Mouse (Mus musculus): ENCODE data around the gene D330020A13Rik.

Gene D330020A13Rik

GRCm38 (mm10) chr6:120294056-120294784, at the start of gene D330020A13Rik, which contains the start of gene B4galnt3:
TSS of gene D330020A13Rik (plus strand) at chr6:120294364.
TSS of gene B4galnt3 (minus strand) at chr6:120294559.
- no peak for DNase-seq (ENCODE audit: low read depth, low spot score)

DNA sequence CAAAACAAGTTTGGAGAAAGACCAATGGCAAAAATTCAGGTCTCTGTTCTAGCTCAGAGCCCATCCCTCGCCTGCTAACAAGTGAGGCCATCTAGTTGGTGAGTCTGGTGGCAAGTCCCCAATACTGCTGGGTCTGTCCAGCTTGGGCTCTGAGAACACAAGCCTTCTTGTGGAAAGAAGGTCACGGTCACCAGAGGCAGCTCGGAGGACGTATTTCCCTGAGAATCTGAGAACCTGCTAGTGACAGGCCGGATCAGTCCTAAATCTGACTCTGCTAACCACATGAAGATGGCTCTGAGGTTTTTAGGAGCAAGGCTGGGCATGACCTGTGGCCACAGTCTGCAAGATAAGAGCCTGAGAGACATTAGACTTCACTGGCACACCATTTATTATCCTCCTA, 47.5 kb upstream of the D330020A13Rik start:
- no peak for DNase-seq (ENCODE audit: low read depth, low spot score)

DNA sequence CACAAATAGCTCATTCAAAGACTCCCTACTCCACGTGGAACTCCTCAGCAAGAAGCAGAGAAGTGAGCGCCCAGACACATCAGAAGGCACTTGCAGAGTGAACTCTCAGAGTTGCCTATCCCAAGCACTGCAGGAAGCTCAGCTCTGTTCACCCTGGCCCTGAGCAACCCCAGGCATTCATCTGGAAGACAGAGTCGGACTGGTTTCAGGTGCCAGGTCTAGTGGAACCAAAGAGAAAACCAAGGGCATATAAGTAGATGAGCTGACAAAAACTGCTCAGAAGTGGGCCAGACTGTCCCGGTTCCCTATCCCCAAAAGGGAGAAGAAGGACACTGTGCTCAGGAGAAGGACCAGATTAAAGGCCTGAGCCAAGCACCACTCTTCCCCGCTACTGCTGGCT, 44.3 kb upstream of the D330020A13Rik start:
- DNase-seq (ENCODE audit: low read depth, low spot score), result no peak

DNA sequence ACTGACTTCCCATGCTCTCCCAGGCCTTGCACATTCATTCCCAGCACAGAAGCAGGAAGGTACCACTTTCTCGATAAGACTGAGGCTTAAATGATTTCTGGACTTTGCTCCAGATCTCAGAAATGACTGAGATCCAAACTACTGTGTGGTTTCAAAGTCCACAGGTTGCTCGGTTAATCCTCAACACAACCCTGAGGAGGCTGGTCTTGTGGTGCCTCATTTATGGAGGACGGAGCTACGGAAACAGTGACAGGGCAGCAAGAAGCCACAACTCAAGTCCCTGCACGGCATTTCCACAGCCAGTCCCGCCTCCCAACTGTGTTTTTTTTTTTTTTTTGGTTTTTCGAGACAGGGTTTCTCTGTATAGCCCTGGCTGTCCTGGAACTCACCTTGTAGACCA, 43.2 kb upstream of the D330020A13Rik start:
- no peak for DNase-seq (ENCODE audit: low read depth, low spot score)

- DNase-seq (ENCODE audit: low read depth, low spot score), result no peak
Observed at GRCm38 (mm10) chr6:120252741-120253140, 41.4 kb upstream of the D330020A13Rik start.

GRCm38 (mm10) chr6:120254640-120255039, 39.5 kb upstream of the D330020A13Rik start:
- no peak for DNase-seq (ENCODE audit: low read depth, low spot score)

GRCm38 (mm10) chr6:120255144-120255543, 39.0 kb upstream of the D330020A13Rik start:
- DNase-seq (ENCODE audit: low read depth, low spot score), result no peak

DNA sequence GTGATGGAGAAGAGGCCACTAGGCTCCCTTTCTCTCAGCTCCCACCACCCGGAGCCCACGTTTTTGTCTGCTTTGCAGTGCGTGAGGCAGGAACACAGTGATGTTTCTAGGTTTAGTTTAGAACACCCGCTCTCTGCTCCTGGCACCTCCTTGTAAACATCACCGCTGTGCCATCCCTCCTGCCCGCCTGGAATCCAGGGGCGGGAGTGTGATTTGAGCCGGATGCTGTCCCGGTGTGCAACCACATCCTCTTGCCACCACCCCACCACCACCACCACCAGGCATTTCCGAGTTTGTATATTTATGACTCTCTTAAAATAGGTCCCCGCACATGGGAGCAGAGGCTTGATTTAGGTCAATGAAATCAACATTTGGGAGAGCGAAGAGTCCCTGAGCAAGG, 38.5 kb upstream of the D330020A13Rik start:
- no peak for DNase-seq (ENCODE audit: low read depth, low spot score)

DNA sequence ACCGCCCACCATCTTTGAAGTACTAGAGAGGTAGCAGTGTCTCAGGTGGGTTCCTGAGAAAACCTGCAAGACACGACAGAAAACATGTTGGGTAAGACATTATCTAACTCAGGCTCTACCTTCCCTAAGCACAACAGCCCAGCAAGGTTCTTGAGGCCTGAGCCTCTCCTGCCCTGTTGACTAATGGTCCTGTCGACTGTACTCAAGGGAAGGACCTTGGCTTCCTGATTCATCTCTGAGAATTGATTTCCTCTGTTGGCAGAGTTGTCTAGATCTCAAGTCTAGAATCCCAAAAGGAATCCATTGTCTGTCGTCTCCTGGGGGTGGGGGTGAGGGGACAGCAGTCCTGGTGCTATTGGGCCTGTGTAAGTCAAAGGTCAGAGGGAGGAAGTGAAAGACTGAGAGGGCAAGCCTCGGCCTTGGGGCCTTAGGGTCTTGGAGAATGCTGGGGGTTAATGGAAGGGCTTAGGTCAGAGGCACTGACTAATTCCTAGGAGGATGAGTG, 37.7 kb upstream of the D330020A13Rik start:
- DNase-seq (ENCODE audit: low read depth, low spot score), result no peak

- no peak for DNase-seq (ENCODE audit: low read depth, low spot score)
Observed at GRCm38 (mm10) chr6:120259481-120259880, 34.7 kb upstream of the D330020A13Rik start.

DNA sequence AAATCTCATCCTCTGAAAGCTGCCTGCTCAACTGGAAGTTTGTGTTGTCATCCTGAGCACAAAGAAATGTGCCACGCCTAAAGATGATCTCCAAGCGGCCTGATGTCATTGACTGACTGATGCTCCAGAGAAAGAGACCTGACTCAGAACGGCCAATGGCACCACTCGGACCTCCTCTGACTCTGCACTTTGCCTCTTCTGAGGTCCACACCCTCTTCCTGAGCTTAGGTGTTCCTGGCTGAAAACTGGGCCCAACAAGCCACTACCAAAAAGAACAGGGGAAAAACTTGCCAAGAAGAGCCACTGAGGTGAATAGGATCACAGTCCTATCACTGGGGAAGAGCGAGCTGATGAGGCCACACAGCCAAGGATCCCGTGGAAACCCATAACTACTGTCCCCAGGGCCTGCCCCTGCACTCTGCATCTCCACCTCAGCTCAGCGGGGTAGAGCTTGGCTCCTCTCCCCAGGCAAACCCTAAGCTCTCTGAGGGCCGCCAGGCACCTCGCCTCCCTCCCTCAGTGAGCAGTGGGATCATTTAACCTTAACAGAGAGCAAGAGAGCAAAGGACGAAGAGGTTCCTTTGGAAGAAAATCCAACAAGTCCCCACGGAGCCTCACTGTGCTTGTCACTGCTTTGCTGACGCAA, 31.2 kb upstream of the D330020A13Rik start:
- DNase-seq (ENCODE audit: low read depth, low spot score), result peak; percentile 43

GRCm38 (mm10) chr6:120263608-120264007, 30.6 kb upstream of the D330020A13Rik start:
- no peak for DNase-seq (ENCODE audit: low read depth, low spot score)

DNA sequence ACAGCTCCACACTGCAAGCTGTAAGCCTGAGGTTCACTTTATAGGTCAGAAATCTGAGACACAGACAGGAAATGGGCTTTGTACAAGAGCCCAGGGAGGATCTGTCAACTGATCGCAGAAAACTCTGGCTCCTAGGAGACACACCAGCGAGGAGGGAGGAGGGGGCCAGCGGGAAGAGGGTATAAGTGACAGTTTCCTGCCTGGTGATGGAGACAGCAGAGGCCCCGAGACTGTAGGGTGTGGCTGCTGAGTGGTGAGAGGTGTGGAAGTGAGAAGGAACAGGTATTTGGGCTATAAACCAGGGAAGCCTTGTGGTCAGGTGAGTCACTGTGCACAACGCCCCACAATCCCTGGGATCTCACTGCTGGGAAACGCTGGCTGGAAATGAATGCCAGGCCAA, 30.0 kb upstream of the D330020A13Rik start:
- peak; percentile 60 for DNase-seq (ENCODE audit: low read depth, low spot score)

- DNase-seq (ENCODE audit: low read depth, low spot score), result no peak
Observed at GRCm38 (mm10) chr6:120274181-120274580, 20.0 kb upstream of the D330020A13Rik start.

DNA sequence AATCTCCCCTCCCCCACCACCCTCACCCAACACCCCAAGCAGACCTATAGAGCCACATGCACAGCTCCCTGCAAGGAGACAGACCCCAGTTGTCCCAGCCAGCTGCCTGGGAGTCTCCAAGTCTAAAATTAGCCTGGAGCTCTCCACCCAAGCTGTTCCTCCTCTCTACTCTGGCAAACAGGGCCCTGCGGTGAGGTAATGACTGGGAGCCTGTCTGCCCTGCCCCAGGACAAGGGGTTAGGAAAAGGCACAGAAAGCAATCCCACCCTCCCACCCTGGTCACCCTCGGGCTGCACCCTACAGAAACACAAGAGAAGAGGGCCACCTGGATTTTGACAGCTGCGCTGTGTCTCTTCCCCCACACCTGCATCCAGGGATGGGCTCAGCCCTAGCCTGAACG, 19.3 kb upstream of the D330020A13Rik start:
- DNase-seq (ENCODE audit: low read depth, low spot score), result no peak

DNA sequence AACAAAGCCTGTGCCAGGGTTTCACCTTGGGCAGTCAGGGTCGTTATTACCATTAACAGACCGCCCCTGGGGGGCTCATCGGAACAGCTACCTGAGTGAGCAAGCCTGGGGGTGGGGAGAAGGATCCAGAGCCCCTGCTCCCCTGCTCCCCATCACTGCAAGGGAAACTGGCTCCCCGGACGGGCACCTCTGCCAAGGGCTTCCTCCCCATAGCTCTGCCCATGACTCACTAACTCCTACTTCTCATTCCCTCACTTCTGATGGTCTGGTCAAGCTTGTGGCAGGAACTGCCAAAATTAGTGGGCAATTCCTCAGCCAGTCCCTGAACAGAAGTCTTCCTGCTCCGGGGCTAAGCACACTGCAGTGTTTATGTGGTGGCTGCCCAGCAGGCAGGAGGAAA, 18.9 kb upstream of the D330020A13Rik start:
- DNase-seq (ENCODE audit: low read depth, low spot score), result peak; percentile 57

GRCm38 (mm10) chr6:120276874-120277449, 17.2 kb upstream of the D330020A13Rik start:
- no peak for DNase-seq (ENCODE audit: low read depth, low spot score)

DNA sequence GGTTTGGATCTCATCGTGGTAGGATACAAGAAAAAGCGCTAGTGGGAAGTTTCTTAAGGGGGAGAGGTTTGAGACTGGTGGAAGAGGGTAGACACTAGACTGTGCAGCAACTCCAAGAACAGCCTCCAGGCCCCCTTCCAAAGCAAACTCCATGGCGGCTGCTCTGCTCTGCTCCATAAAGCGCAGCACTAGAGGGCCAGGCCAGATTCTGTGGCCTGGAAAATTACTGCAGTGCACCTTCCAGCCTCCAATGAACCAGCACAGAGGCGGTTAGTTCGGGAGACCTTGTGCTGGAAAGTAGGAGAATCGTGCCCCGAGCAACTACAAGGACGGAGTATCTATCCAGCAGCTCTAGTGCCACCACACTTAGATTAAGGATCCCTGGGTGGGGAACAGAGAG, 6.9 kb upstream of the D330020A13Rik start:
- no peak for DNase-seq (ENCODE audit: low read depth, low spot score)

DNA sequence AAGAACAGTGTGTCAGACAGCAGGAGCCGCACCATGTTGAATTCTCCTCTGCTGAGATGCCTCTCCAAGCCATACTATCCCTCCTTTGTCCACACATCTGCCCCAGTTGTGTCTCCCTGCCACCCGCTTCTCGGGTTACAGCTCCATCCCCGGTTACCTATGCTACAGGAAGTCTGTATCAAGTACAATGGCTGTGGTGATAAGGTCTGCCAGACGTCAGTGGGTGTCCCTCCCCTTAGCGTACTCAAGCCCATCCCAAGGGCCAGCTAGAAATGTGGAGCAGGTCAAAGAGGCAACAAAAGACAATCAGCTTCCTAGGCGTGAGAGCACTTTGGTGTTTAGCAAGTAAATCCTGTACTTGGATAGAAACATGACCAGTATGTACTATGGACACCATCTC, 5.6 kb upstream of the D330020A13Rik start:
- no peak for DNase-seq (ENCODE audit: low read depth, low spot score)

DNA sequence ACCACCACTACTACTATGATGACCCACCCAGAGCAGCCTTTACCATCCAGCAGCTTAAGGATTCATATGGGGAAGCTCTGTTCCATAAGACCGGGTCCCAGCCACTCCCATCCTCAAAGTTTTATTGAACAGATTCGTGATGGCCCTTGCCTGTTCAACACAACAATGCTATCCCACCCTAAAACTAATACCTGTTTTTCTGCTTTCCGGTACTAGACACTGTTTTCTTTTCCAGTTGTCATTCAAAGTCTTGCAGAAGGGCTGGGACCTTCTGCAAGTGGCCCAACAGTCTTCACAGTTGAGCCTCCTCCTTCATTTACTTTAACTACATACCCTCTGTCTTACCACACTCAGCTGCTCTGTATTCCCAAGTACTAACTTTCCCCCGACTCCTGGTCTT, 4.7 kb upstream of the D330020A13Rik start:
- no peak for DNase-seq (ENCODE audit: low read depth, low spot score)

- DNase-seq (ENCODE audit: low read depth, low spot score), result no peak
Observed at GRCm38 (mm10) chr6:120291396-120292009, 2.7 kb upstream of the D330020A13Rik start.

GRCm38 (mm10) chr6:120294785-120295133, 595 bp downstream of the D330020A13Rik start:
- no peak for DNase-seq (ENCODE audit: low read depth, low spot score)

Measured in 3T3-L1 (cell line).